Mouse (Mus musculus) ES-E14 (cell line): ENCODE measurements at regions not wholly inside any gene's neighbourhood (a gene's known extent, or its start where the extent isn't known, plus 50 kb on each side); places are given as distances from the start of the nearest gene placed in this dataset.

ENCODE experiments used
- CHD2 ChIP-seq: IDR thresholded peaks from 2 replicates; pipeline ENCODE4 v1.6.1; 2014; ENCODE audit warnings: mild to moderate bottlenecking, low read depth, low read length, inconsistent platforms
- HCFC1 ChIP-seq: IDR thresholded peaks from 2 replicates; pipeline ENCODE4 v1.6.1; 2012; ENCODE audit warnings: low read length, inconsistent platforms, borderline replicate concordance; ENCODE audit not compliant: insufficient read depth
- MAFK ChIP-seq: IDR thresholded peaks from 2 replicates; pipeline ENCODE4 v1.6.1; 2014; ENCODE audit warnings: mild to moderate bottlenecking, low read depth, low read length, inconsistent platforms; ENCODE audit not compliant: insufficient read depth
- ZC3H11A ChIP-seq: IDR thresholded peaks from 2 replicates; pipeline ENCODE4 v1.6.1; 2012; ENCODE audit warnings: low read depth, mild to moderate bottlenecking, inconsistent platforms, low read length, borderline replicate concordance
- ZNF384 ChIP-seq: IDR thresholded peaks from 2 replicates; pipeline ENCODE4 v1.6.1; 2012; ENCODE audit warnings: low read depth, low read length, inconsistent platforms

- TF ChIP-seq MAFK (no peak), ZNF384 (no peak), HCFC1 (no peak), CHD2 (no peak), ZC3H11A (no peak)
Measured at GRCm38 (mm10) chr8:35189695-35190094, 575.9 kb upstream of the Gm19410 start.
